Mouse (Mus musculus) B cell, adult 67 days (primary cell): ENCODE data around the gene Zfp937. TPM values are rescaled to one million over a fixed set of nuclear protein-coding genes. Genes with fewer than 3 reads are reported as not detected.

Source experiments
- total RNA-seq, 2 experiments: library from RNA; stranded (reverse); gene quantifications; 4 replicates each; pipeline ENCODE4 v1.2.4; 2023

The Zfp937 gene
- total RNA-seq: 1 to 10 TPM; 5.9 to 6.7 TPM

GRCm38 (mm10) chr2:150217600-150218362 is at the start of gene Zfp937:
Zfp937 (plus strand) TSS chr2:150218073.

DNA sequence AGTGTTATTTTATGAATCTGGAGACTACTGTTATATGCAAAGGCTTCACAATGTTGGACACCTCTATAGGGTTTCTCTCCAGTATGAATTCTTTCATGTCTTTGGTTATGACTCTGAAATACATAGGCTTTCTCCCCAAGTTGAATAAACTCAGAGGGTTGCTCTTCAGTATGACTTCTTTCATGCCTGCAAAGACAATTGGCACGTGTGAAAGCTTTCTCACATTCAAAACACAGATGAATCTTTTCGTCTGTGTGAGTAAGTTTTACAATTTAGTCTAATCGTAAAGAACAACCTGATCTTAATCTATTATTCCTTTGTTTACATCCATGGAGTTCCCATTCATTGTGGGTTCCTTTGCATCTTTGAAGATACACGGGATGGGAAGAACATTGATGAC is 38.3 kb upstream of the Zfp937 start, which contains the start of gene Gm10770:
TSS of gene Gm10770 (minus strand) at position 101 of the 400 bp plus-strand sequence.

GRCm38 (mm10) chr2:150181570-150181999 is 36.3 kb upstream of the Zfp937 start, which contains the start of gene Gm14139:
Gm14139 (plus strand) TSS chr2:150181755.

GRCm38 (mm10) chr2:150255491-150255890 is 37.6 kb downstream of the Zfp937 start, which contains the start of gene Gm21994:
Gm21994 (minus strand) TSS chr2:150255591.

GRCm38 (mm10) chr2:150257291-150257690 is 39.4 kb downstream of the Zfp937 start, which contains the start of gene Gm14124:
Gm14124 (plus strand) TSS chr2:150257517.

Other genes with a start within 250 kb of the Zfp937 start
- gene Zfp120, start 81.4 kb upstream of the Zfp937 start, total RNA-seq: 10 to 100 TPM; 15.8 to 25.6 TPM
- not detected for gene Gm10770, start 38.4 kb upstream of the Zfp937 start, total RNA-seq
- gene Gm14139, start 36.3 kb upstream of the Zfp937 start, total RNA-seq: under 1 TPM; 0.59 to 0.73 TPM
- 10 to 100 TPM; 11.3 to 15.5 TPM for gene Gm21994, start 37.5 kb downstream of the Zfp937 start, total RNA-seq
- under 1 TPM in 1 of 2 experiments, not detected in 1; 0.92 TPM for gene Gm14124, start 39.4 kb downstream of the Zfp937 start, total RNA-seq
- 1 to 10 TPM; 6.0 to 6.6 TPM for gene Gm10130, start 105.6 kb downstream of the Zfp937 start, total RNA-seq
- gene 3300002I08Rik, start 144.7 kb downstream of the Zfp937 start, total RNA-seq: 1 to 10 TPM; 4.8 to 8.4 TPM
- gene Zfp442, start 233.4 kb downstream of the Zfp937 start, total RNA-seq: 1 to 10 TPM; 4.4 to 5.6 TPM